Mouse (Mus musculus): ENCODE measurements around the gene Tmem80. TPM values are rescaled to one million over a fixed set of nuclear protein-coding genes. Genes with fewer than 3 reads are reported as not detected.
A peak's percentile ranks its signal among the peaks of the same experiment; 100 is the strongest.

Gene Tmem80
- total and polyA plus RNA-seq, 2 experiments from 2014 or later: 25.8 to 34.5 TPM

GRCm38 (mm10) chr7:141315974-141316373, 11.6 kb upstream of the Tmem80 start:
- H3K4me2 ChIP-seq (ENCODE audit: low read depth, low read length, poor library complexity, severe bottlenecking): no peak overlapping the region
- no peaks in the 10 kb centered on the region for H3K9me3 ChIP-seq (ENCODE audit: low read length)
- H3K4me3 ChIP-seq (ENCODE audit: low read depth, low read length): no peak overlapping the region
- peak; percentile 60 for TF ChIP-seq CTCF (IDR thresholded peaks at IDR 0.05)
- no peak overlapping the region for H3K9ac ChIP-seq (replicated peaks; ENCODE audit: low read length, poor library complexity, severe bottlenecking)
- no peak for ATAC-seq (ENCODE audit: low FRiP score)
- peaks cover 76% of the 10 kb centered on the region for H3K36me3 ChIP-seq (ENCODE audit: insufficient read depth, low read length)
- DNase-seq (ENCODE audit: low spot score): peak; percentile 29
- H3K27me3 ChIP-seq (ENCODE audit: insufficient read depth, low read length): no peaks in the 10 kb centered on the region
- H3K4me1 ChIP-seq (ENCODE audit: insufficient read depth, low read length): no peaks in the 10 kb centered on the region
- WGBS: 80% methylated on average over 5 of the region's 5 CpGs
- no peak overlapping the region for H3K27ac ChIP-seq (ENCODE audit: low read depth, low read length)

- no peaks in the 10 kb centered on the region for H3K4me1 ChIP-seq (ENCODE audit: insufficient read depth, low read length)
- no peak for ATAC-seq (ENCODE audit: low FRiP score)
- H3K36me3 ChIP-seq (ENCODE audit: insufficient read depth, low read length): peaks cover 78% of the 10 kb centered on the region
- no peaks in the 10 kb centered on the region for H3K27me3 ChIP-seq (ENCODE audit: insufficient read depth, low read length)
- no peaks in the 10 kb centered on the region for H3K9me3 ChIP-seq (ENCODE audit: low read length)
- TF ChIP-seq CTCF (IDR thresholded peaks at IDR 0.05): no peak
- 79% methylated on average over 1 of the region's 1 CpGs for WGBS
- no peak overlapping the region for H3K4me3 ChIP-seq (ENCODE audit: low read depth, low read length)
- no peak overlapping the region for H3K4me2 ChIP-seq (ENCODE audit: low read depth, low read length, poor library complexity, severe bottlenecking)
- no peak overlapping the region for H3K9ac ChIP-seq (replicated peaks; ENCODE audit: low read length, poor library complexity, severe bottlenecking)
- no peak for DNase-seq (ENCODE audit: low spot score)
- no peak overlapping the region for H3K27ac ChIP-seq (ENCODE audit: low read depth, low read length)
Observed at GRCm38 (mm10) chr7:141317619-141318132, 9.9 kb upstream of the Tmem80 start.

- 76% methylated on average over 2 of the region's 2 CpGs for WGBS
- Histone ChIP-seq H3K9ac (replicated peaks; ENCODE audit: low read length, poor library complexity, severe bottlenecking) (no peak overlapping the region), H3K4me1 (ENCODE audit: insufficient read depth, low read length) (no peaks in the 10 kb centered on the region), H3K4me3 (ENCODE audit: low read depth, low read length) (no peak overlapping the region), H3K36me3 (ENCODE audit: insufficient read depth, low read length) (peaks cover 71% of the 10 kb centered on the region), H3K27ac (ENCODE audit: low read depth, low read length) (no peak overlapping the region), H3K9me3 (ENCODE audit: low read length) (no peaks in the 10 kb centered on the region), H3K27me3 (ENCODE audit: insufficient read depth, low read length) (no peaks in the 10 kb centered on the region), H3K4me2 (ENCODE audit: low read depth, low read length, poor library complexity, severe bottlenecking) (no peak overlapping the region)
- ATAC-seq (ENCODE audit: low FRiP score) (no peak), DNase-seq (ENCODE audit: low spot score) (no peak)
- TF ChIP-seq CTCF (IDR thresholded peaks at IDR 0.05): no peak
Observed at GRCm38 (mm10) chr7:141319446-141319845, 8.1 kb upstream of the Tmem80 start.

- no peak for TF ChIP-seq CTCF (IDR thresholded peaks at IDR 0.05)
- H3K9ac ChIP-seq (replicated peaks; ENCODE audit: low read length, poor library complexity, severe bottlenecking): no peak overlapping the region; the same call in 1 of the 2 replicates
- no peaks in the 10 kb centered on the region for H3K9me3 ChIP-seq (ENCODE audit: low read length)
- ATAC-seq (ENCODE audit: low FRiP score) (no peak), DNase-seq (ENCODE audit: low spot score) (no peak)
- no peak overlapping the region for H3K4me3 ChIP-seq (ENCODE audit: low read depth, low read length)
- WGBS: 77% methylated on average over 1 of the region's 1 CpGs
- no peaks in the 10 kb centered on the region for H3K27me3 ChIP-seq (ENCODE audit: insufficient read depth, low read length)
- peaks cover 11% of the 10 kb centered on the region; the same call in 1 of the 2 replicates for H3K4me1 ChIP-seq (ENCODE audit: insufficient read depth, low read length)
- peaks cover 32% of the 10 kb centered on the region for H3K36me3 ChIP-seq (ENCODE audit: insufficient read depth, low read length)
- no peak overlapping the region for H3K27ac ChIP-seq (ENCODE audit: low read depth, low read length)
- peak overlapping the region; percentile 2; the same call in 1 of the 2 replicates for H3K4me2 ChIP-seq (ENCODE audit: low read depth, low read length, poor library complexity, severe bottlenecking)
Observed at GRCm38 (mm10) chr7:141324686-141325085, 2.9 kb upstream of the Tmem80 start.

- Histone ChIP-seq H3K4me2 (ENCODE audit: low read depth, low read length, poor library complexity, severe bottlenecking) (peak overlapping the region; percentile 99), H3K36me3 (ENCODE audit: insufficient read depth, low read length) (peaks cover 17% of the 10 kb centered on the region), H3K4me3 (ENCODE audit: low read depth, low read length) (peak overlapping the region; percentile 65), H3K4me1 (ENCODE audit: insufficient read depth, low read length) (peaks cover 11% of the 10 kb centered on the region; the same call in 1 of the 2 replicates), H3K27ac (ENCODE audit: low read depth, low read length) (peak overlapping the region; percentile 100), H3K9me3 (ENCODE audit: low read length) (no peaks in the 10 kb centered on the region), H3K9ac (replicated peaks; ENCODE audit: low read length, poor library complexity, severe bottlenecking) (peak overlapping the region; percentile 89), H3K27me3 (ENCODE audit: insufficient read depth, low read length) (no peaks in the 10 kb centered on the region)
- WGBS: 3% methylated on average over 32 of the region's 35 CpGs
- no peak for DNase-seq (ENCODE audit: low spot score)
- ATAC-seq (ENCODE audit: low FRiP score): peak; percentile 33; the same call in 1 of the 2 replicates
- TF ChIP-seq CTCF (IDR thresholded peaks at IDR 0.05): no peak
Observed at GRCm38 (mm10) chr7:141326546-141327446, 743 bp upstream of the Tmem80 start.

All from midbrain, postnatal 0 days (tissue).